Mouse (Mus musculus) C2C12 (cell line): Measurements from ENCODE around the gene Slamf9. TPM values are rescaled to one million over a fixed set of nuclear protein-coding genes. Genes with fewer than 3 reads are reported as not detected.

Source experiments
- H3K27me3 ChIP-seq: one replicate; pipeline ENCODE4 v1.6.1; 2011; ENCODE audit not compliant: control insufficient read depth, insufficient read depth, insufficient read length
- H3K36me3 ChIP-seq: one replicate; pipeline ENCODE4 v1.6.1; 2011; ENCODE audit not compliant: control insufficient read depth, insufficient read depth
- H3K4me3 ChIP-seq: one replicate; pipeline ENCODE4 v1.5.1; 2011; ENCODE audit warnings: mild to moderate bottlenecking, control low read depth; ENCODE audit not compliant: poor library complexity, insufficient read depth, severe bottlenecking
- H3K79me2 ChIP-seq: one replicate; pipeline ENCODE4 v1.6.1; 2011; ENCODE audit not compliant: control insufficient read depth, insufficient read depth
- H3K79me3 ChIP-seq: one replicate; pipeline ENCODE4 v1.6.1; 2011; ENCODE audit warnings: low read depth, control low read depth
- H3ac ChIP-seq: one replicate; pipeline ENCODE3; 2011; ENCODE audit warnings: low read depth; ENCODE audit not compliant: control insufficient read depth, insufficient read length
- CEBPB ChIP-seq: IDR thresholded peaks from one replicate; pipeline ENCODE4 v1.6.1; 2011; ENCODE audit warnings: low read depth, mild to moderate bottlenecking, control low read depth, moderate library complexity
- CTCF ChIP-seq: IDR thresholded peaks from one replicate; pipeline ENCODE4 v1.5.1; 2011; ENCODE audit not compliant: control insufficient read depth, insufficient read depth, insufficient read length
- FOSL1 ChIP-seq: IDR thresholded peaks from one replicate; pipeline ENCODE4 v1.8.0; 2011; ENCODE audit warnings: mild to moderate bottlenecking, low read length; ENCODE audit not compliant: poor library complexity, insufficient read depth, severe bottlenecking
- MAX ChIP-seq: IDR thresholded peaks from one replicate; pipeline ENCODE4 v1.6.1; 2011; ENCODE audit warnings: mild to moderate bottlenecking, control low read depth
- MYOD1 ChIP-seq: IDR thresholded peaks from one replicate; pipeline ENCODE4 v1.6.1; 2011; ENCODE audit warnings: low read depth; ENCODE audit not compliant: control insufficient read depth, insufficient read length
- MYOG ChIP-seq: IDR thresholded peaks from one replicate; pipeline ENCODE4 v1.6.1; 2011; ENCODE audit not compliant: control insufficient read depth, insufficient read length; ENCODE audit errors: extremely low read depth
- USF1 ChIP-seq: IDR thresholded peaks from one replicate; pipeline ENCODE4 v1.6.1; 2011; ENCODE audit warnings: low read depth, mild to moderate bottlenecking, control low read depth, moderate library complexity
- polyA plus RNA-seq: library from polyadenylated mRNA; unstranded; fragments of >200 nt; fragmentation: generic; extraction: Trizol; gene quantifications from one replicate; pipeline ENCODE4 v1.2.1, GENCODE M21; 2012; ENCODE audit warnings: missing spikeins

Slamf9 gene
- polyA plus RNA-seq, 1 experiment, result 0.19 TPM

DNA sequence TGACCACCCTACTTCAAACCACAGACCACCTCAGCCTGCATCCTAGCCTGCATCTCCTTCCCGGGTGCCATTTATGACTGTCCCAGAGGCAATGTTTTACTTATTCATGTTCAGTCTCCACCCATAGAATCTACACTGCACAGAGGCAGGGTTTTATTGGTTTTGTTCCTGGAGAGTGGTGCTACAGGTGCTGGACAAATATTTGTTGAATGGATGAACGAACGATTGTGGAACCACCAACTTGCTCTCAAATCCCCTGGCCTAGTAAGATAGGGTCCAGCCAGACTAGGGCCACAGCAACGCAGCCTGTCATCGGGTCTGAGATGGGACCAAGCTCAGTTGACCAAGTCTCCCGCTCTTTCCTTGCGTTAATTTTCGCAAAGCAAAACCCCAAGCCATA is 34.8 kb downstream of the Slamf9 start:
- Histone ChIP-seq H3K79me2 (peaks cover 17% of the 10 kb centered on the region), H3K36me3 (peaks cover 44% of the 10 kb centered on the region), H3ac (no peak overlapping the region), H3K79me3 (peaks cover 7% of the 10 kb centered on the region), H3K4me3 (no peak overlapping the region), H3K27me3 (no peaks in the 10 kb centered on the region)
- no peak for TF ChIP-seq USF1
- TF ChIP-seq CEBPB, result no peak
- TF ChIP-seq MYOG, result no peak
- TF ChIP-seq FOSL1, result no peak
- no peak for TF ChIP-seq MYOD1
- no peak for TF ChIP-seq CTCF
- no peak for TF ChIP-seq MAX

DNA sequence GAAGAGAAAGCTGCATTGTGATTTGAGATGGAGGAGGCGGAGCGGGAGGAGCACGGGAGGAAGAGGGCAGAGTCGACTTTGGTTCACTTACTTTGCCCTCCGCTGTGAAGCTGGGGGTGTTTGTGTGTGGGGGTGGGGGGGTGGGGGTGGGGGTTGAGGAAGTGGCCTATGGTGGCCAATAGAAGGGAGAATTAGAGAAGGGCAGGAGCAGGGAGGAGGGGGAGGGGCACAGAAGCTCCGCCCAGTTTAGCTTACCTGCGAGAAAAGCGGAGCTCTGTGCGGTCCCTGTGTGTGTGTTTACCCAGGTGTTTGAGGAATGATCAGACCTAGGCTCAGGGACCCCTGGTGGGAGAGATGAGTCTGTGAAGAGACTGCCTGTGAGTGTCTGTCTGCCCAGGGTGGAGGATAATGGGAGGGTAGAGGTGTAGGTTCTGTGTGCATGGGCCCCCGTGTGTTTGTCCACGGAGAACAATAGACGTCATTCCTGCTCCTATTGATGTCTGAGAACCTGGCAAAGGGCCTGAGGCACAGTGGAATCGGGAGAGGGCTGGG is 35.3 kb downstream of the Slamf9 start:
- Histone ChIP-seq H3K27me3 (no peaks in the 10 kb centered on the region), H3K79me2 (peaks cover 12% of the 10 kb centered on the region), H3K4me3 (no peak overlapping the region), H3ac (no peak overlapping the region), H3K79me3 (peaks cover 3% of the 10 kb centered on the region), H3K36me3 (peaks cover 38% of the 10 kb centered on the region)
- TF ChIP-seq CTCF (no peak), FOSL1 (no peak), MYOD1 (no peak), MAX (no peak), USF1 (no peak), CEBPB (no peak), MYOG (no peak)

GRCm38 (mm10) chr1:172512962-172513361 is 37.8 kb downstream of the Slamf9 start:
- Histone ChIP-seq H3ac (no peak overlapping the region), H3K4me3 (no peak overlapping the region), H3K79me3 (no peaks in the 10 kb centered on the region), H3K36me3 (peaks cover 15% of the 10 kb centered on the region), H3K79me2 (no peaks in the 10 kb centered on the region), H3K27me3 (no peaks in the 10 kb centered on the region)
- no peak for TF ChIP-seq CEBPB
- TF ChIP-seq MAX, result no peak
- TF ChIP-seq USF1, result no peak
- TF ChIP-seq CTCF, result no peak
- no peak for TF ChIP-seq MYOG
- TF ChIP-seq FOSL1, result no peak
- no peak for TF ChIP-seq MYOD1

GRCm38 (mm10) chr1:172513525-172514212 is 38.5 kb downstream of the Slamf9 start:
- H3K36me3 ChIP-seq, result peaks cover 8% of the 10 kb centered on the region
- H3K4me3 ChIP-seq, result no peak overlapping the region
- H3K79me3 ChIP-seq, result no peaks in the 10 kb centered on the region
- no peak for TF ChIP-seq CEBPB
- no peak for TF ChIP-seq MYOG
- no peak overlapping the region for H3ac ChIP-seq
- no peaks in the 10 kb centered on the region for H3K27me3 ChIP-seq
- no peaks in the 10 kb centered on the region for H3K79me2 ChIP-seq

DNA sequence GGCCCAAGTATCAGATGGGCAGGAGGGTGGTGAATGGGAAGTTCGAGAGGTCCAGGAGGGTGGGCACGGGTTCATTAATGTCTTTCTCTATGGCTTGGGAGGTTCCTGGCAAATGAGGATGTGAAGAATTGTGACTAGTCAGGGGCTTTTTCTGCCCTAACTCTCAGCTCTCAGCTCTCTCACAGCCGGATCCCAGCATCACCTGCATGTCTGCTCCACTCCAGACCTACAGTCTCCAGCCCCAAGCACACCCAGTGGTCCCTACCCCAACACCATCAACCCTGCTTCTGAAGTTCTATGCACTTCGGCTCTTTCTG is 39.0 kb downstream of the Slamf9 start:
- H3ac ChIP-seq, result no peak overlapping the region
- TF ChIP-seq CEBPB (no peak), MAX (no peak), FOSL1 (no peak), USF1 (no peak), MYOD1 (no peak), CTCF (no peak), MYOG (no peak)
- H3K27me3 ChIP-seq, result no peaks in the 10 kb centered on the region
- H3K36me3 ChIP-seq, result peaks cover 3% of the 10 kb centered on the region
- H3K79me3 ChIP-seq, result no peaks in the 10 kb centered on the region
- no peaks in the 10 kb centered on the region for H3K79me2 ChIP-seq
- no peak overlapping the region for H3K4me3 ChIP-seq

DNA sequence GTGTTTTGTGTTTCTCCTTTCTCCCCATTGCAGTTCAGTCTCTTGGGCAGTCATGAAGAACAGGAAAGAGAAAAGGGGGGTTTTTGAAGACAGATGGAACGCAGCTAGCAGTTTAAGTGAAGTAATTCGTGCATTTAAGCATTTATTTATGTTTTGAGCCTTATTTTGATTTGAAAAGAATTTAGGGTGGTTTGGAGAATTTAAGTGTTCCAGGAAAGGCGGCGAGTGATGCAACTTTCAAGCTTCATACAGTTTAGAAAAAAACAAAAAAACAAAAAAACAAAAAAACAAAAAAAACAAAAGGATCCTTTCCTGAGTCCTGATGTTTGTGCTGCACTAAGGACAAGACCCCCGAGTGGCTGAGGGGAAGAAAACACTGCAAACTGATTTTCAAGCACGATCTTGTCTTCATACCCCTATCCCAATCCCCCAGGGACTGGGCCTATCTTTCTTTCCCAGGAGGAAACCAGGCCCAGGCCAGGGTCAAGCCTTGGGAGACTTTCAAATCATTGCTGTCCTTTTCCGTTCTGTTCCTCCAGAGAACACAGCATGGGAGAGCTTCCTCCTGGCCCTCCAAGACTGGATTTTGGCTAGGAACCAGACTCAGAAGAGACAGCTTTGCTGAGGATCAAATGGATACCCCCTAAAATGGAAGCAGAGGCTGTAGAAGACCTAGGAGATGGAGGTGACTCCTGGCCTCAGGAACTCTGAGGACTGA is 39.6 kb downstream of the Slamf9 start:
- Histone ChIP-seq H3K27me3 (no peaks in the 10 kb centered on the region), H3K79me3 (no peaks in the 10 kb centered on the region), H3K79me2 (no peaks in the 10 kb centered on the region), H3K36me3 (peaks cover 1% of the 10 kb centered on the region), H3K4me3 (no peak overlapping the region), H3ac (no peak overlapping the region)
- no peak for TF ChIP-seq FOSL1
- no peak for TF ChIP-seq CEBPB
- TF ChIP-seq MAX, result no peak
- no peak for TF ChIP-seq USF1
- TF ChIP-seq MYOD1, result no peak
- TF ChIP-seq MYOG, result no peak
- TF ChIP-seq CTCF, result no peak
